Mouse (Mus musculus) kidney, adult 11 months (tissue): Measurements from ENCODE around the gene Gm8882.
"Not testable (repeated sequence)": the region's sequence is repeated elsewhere in the genome, so short reads cannot be mapped to it uniquely, and the experiment has no call there.

Source experiments
- DNase-seq: peaks from one replicate; pipeline ENCODE4 v3.0.0; 2022

Gene Gm8882

GRCm38 (mm10) chr6:132364034-132364433, at the start of gene Gm8882:
Gene Gm8882 (minus strand): TSS chr6:132364134.
- DNase-seq = not testable (repeated sequence)

- not testable (repeated sequence) for DNase-seq
Observed at GRCm38 (mm10) chr6:132314657-132315056, 49.3 kb downstream of the Gm8882 start, which contains the start of gene Prpmp5. Gene Prpmp5 (minus strand): TSS chr6:132314757.
